Mouse (Mus musculus): Measurements from ENCODE around the gene Tmem184a.

GRCm38 (mm10) chr5:139793338-139794089, 26.2 kb downstream of the Tmem184a start:
- no peak for TF ChIP-seq CTCF (IDR thresholded peaks at IDR 0.05; ENCODE audit: low read depth)
- TF ChIP-seq EP300 (optimal IDR thresholded peaks at IDR 0.05), result no peak
